Comparison of ENCODE assay signal across 8 mouse cellular contexts in the genomic region with DNA sequence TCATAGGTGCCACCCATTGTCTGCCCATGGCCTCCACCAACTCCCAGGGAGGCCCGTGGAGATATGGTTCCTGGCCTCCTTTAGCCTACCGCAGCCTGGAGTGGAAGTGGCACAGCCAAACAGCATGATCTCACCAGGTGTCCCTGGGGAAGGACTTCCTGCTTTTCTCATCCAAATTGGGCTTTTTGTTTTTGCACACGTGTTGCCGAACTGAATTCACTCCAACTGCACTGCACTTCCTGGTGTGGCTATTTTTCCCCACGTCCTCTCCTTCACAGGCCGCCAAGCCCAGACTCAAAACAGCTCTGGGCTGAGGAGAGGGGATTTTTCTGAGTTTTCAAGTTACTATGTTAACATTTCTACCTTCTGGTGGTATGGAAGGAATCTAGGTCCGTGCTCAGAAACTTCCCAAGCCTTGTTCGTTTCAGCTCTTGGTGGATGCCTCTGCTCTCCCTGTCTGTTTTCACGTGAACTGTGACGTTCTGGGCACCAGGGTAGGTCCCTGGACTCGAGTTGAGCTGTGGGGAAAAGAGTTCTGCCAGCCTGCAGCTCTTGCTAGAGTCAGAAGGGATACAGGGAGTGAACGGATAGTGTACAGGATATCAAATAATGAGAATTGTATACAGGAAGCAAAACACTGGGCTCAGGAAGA. TPM values are rescaled to one million over a fixed set of nuclear protein-coding genes. Genes with fewer than 3 reads are reported as not detected.
DNase-seq lines count a peak whose midpoint lies in the region; ATAC-seq lines count a peak whose summit lies in the region.

No protein-coding gene starts in this region.

- H3K36me3 ChIP-seq in forebrain, embryonic 12.5 days (replicated peaks) = no peaks in the 10 kb centered on the region; the same call in 1 of the 2 replicates
- no peaks in the 10 kb centered on the region for H3K36me3 ChIP-seq in forebrain, embryonic 11.5 days (ENCODE audit: control insufficient read depth, insufficient read depth, low read length)
- peaks cover 19% of the 10 kb centered on the region; the same call in 1 of the 2 replicates for H3K36me3 ChIP-seq in embryonic facial prominence, embryonic 13.5 days
- H3K36me3 ChIP-seq in hindbrain, embryonic 11.5 days (ENCODE audit: control insufficient read depth, insufficient read depth, low read length) = no peaks in the 10 kb centered on the region
- H3K36me3 ChIP-seq in limb, embryonic 15.5 days = no peaks in the 10 kb centered on the region

- H3K9me3 ChIP-seq in forebrain, embryonic 12.5 days = no peaks in the 10 kb centered on the region
- no peaks in the 10 kb centered on the region for H3K9me3 ChIP-seq in forebrain, embryonic 11.5 days (ENCODE audit: control insufficient read depth, low read length)
- H3K9me3 ChIP-seq in embryonic facial prominence, embryonic 13.5 days = no peaks in the 10 kb centered on the region
- H3K9me3 ChIP-seq in hindbrain, embryonic 11.5 days (ENCODE audit: control insufficient read depth, low read length) = no peaks in the 10 kb centered on the region
- no peaks in the 10 kb centered on the region for H3K9me3 ChIP-seq in limb, embryonic 15.5 days

- no peak overlapping the region for H3K4me2 ChIP-seq in forebrain, embryonic 12.5 days
- no peak overlapping the region for H3K4me2 ChIP-seq in forebrain, embryonic 11.5 days (ENCODE audit: low read depth, low read length, severe bottlenecking)
- no peak overlapping the region; the same call in 1 of the 2 replicates for H3K4me2 ChIP-seq in embryonic facial prominence, embryonic 13.5 days
- no peak overlapping the region for H3K4me2 ChIP-seq in hindbrain, embryonic 11.5 days (replicated peaks; ENCODE audit: low read depth, low read length)
- H3K4me2 ChIP-seq in limb, embryonic 15.5 days = no peak overlapping the region

- 29% methylated on average over 12 of the region's 12 CpGs for WGBS in forebrain, embryonic 12.5 days
- 32% methylated on average over 12 of the region's 12 CpGs for WGBS in forebrain, embryonic 11.5 days
- 29% methylated on average over 12 of the region's 12 CpGs for WGBS in embryonic facial prominence, embryonic 13.5 days
- 26% methylated on average over 12 of the region's 12 CpGs for WGBS in hindbrain, embryonic 11.5 days
- 26% methylated on average over 12 of the region's 12 CpGs for WGBS in limb, embryonic 15.5 days

- no peak overlapping the region for H3K4me3 ChIP-seq in forebrain, embryonic 12.5 days (replicated peaks)
- no peak overlapping the region for H3K4me3 ChIP-seq in forebrain, embryonic 11.5 days (ENCODE audit: low read depth, low read length)
- H3K4me3 ChIP-seq in embryonic facial prominence, embryonic 13.5 days = no peak overlapping the region
- no peak overlapping the region for H3K4me3 ChIP-seq in hindbrain, embryonic 11.5 days (ENCODE audit: low read depth, low read length)
- H3K4me3 ChIP-seq in limb, embryonic 15.5 days = no peak overlapping the region

- DNase-seq in forebrain, embryonic 11.5 days (ENCODE audit: low spot score) = no peak
- DNase-seq in hindbrain, embryonic 11.5 days (ENCODE audit: low spot score) = no peak
- no peak for DNase-seq in c-Kit-positive CD71-positive TER-119-positive erythroid progenitor cells, embryonic 14.5 days (ENCODE audit: low spot score)
- DNase-seq in layer of hippocampus, adult 8-10 months (ENCODE audit: low spot score in 2 of 2) = no peak
- DNase-seq in cerebellum, adult 11 months = no peak

- ATAC-seq in forebrain, embryonic 12.5 days (ENCODE audit: low FRiP score) = no peak
- no peak for ATAC-seq in forebrain, embryonic 11.5 days (replicated peaks; ENCODE audit: low FRiP score)
- ATAC-seq in embryonic facial prominence, embryonic 13.5 days (ENCODE audit: insufficient number of reproducible peaks, insufficient read depth, low FRiP score, low TSS enrichment, low read depth) = no peak
- ATAC-seq in hindbrain, embryonic 11.5 days (ENCODE audit: low FRiP score) = 0 out of 2 replicates have a peak, but pooled peaks have one; percentile 30
- no peak for ATAC-seq in limb, embryonic 15.5 days (ENCODE audit: insufficient number of reproducible peaks, low FRiP score, low TSS enrichment, low read depth)

- no peaks in the 10 kb centered on the region for H3K27me3 ChIP-seq in forebrain, embryonic 12.5 days
- no peaks in the 10 kb centered on the region for H3K27me3 ChIP-seq in forebrain, embryonic 11.5 days (ENCODE audit: control insufficient read depth, insufficient read depth, low read length)
- no peaks in the 10 kb centered on the region for H3K27me3 ChIP-seq in embryonic facial prominence, embryonic 13.5 days
- H3K27me3 ChIP-seq in hindbrain, embryonic 11.5 days (ENCODE audit: control insufficient read depth, insufficient read depth, low read length) = no peaks in the 10 kb centered on the region
- no peaks in the 10 kb centered on the region for H3K27me3 ChIP-seq in limb, embryonic 15.5 days

- peak overlapping the region; percentile 68; the same call in 1 of the 2 replicates for H3K27ac ChIP-seq in forebrain, embryonic 12.5 days
- no peak overlapping the region; the same call in 1 of the 2 replicates for H3K27ac ChIP-seq in forebrain, embryonic 11.5 days (ENCODE audit: low read depth, low read length)
- H3K27ac ChIP-seq in embryonic facial prominence, embryonic 13.5 days = peak overlapping the region; percentile 83
- H3K27ac ChIP-seq in hindbrain, embryonic 11.5 days (ENCODE audit: low read depth, low read length) = 0 out of 2 replicates have a peak overlapping the region, but pooled peaks have one; percentile 24
- H3K27ac ChIP-seq in limb, embryonic 15.5 days = peak overlapping the region; percentile 90

- no peak overlapping the region for H3K9ac ChIP-seq in forebrain, embryonic 12.5 days
- H3K9ac ChIP-seq in forebrain, embryonic 11.5 days (ENCODE audit: low read length) = no peak overlapping the region
- peak overlapping the region; percentile 44; the same call in 1 of the 2 replicates for H3K9ac ChIP-seq in embryonic facial prominence, embryonic 13.5 days
- H3K9ac ChIP-seq in hindbrain, embryonic 11.5 days (ENCODE audit: low read depth, low read length) = no peak overlapping the region
- no peak overlapping the region for H3K9ac ChIP-seq in limb, embryonic 15.5 days

- peaks cover 29% of the 10 kb centered on the region for H3K4me1 ChIP-seq in forebrain, embryonic 12.5 days
- H3K4me1 ChIP-seq in forebrain, embryonic 11.5 days (replicated peaks; ENCODE audit: control insufficient read depth, insufficient read depth, low read length) = no peaks in the 10 kb centered on the region
- peaks cover 64% of the 10 kb centered on the region for H3K4me1 ChIP-seq in embryonic facial prominence, embryonic 13.5 days
- peaks cover 3% of the 10 kb centered on the region; the same call in 1 of the 2 replicates for H3K4me1 ChIP-seq in hindbrain, embryonic 11.5 days (replicated peaks; ENCODE audit: control insufficient read depth, insufficient read depth, low read length)
- H3K4me1 ChIP-seq in limb, embryonic 15.5 days = peaks cover 61% of the 10 kb centered on the region

RNA-seq across cellular contexts. Expression of gene Adam19, which starts 13.1 kb away (rescaled TPM):
- polyA plus RNA-seq in forebrain, embryonic 12.5 days (2016; fragmentation: Nextera tagmentation; extraction: Ambion mirVana) = 9.7 and 10.2 TPM in 2 replicates
- polyA plus RNA-seq in forebrain, embryonic 11.5 days (2014; fragmentation: Nextera tagmentation; extraction: Ambion mirVana) = 7.9 and 8.3 TPM in 2 replicates
- 9.7 and 10.0 TPM in 2 replicates for polyA plus RNA-seq in embryonic facial prominence, embryonic 13.5 days (2015; fragmentation: Nextera tagmentation; extraction: Ambion mirVana)
- 9.4 and 9.6 TPM in 2 replicates for polyA plus RNA-seq in hindbrain, embryonic 11.5 days (2014; fragmentation: Nextera tagmentation; extraction: Ambion mirVana)
- polyA plus RNA-seq in limb, embryonic 15.5 days (2015; fragmentation: Nextera tagmentation; extraction: Ambion mirVana) = 12.1 and 12.2 TPM in 2 replicates
- 10 to 100 TPM; 10.1 to 14.1 (median 11.2) TPM for total RNA-seq in layer of hippocampus, adult 8-10 months (2022)

RNA-seq across cellular contexts. Expression of gene Gm12166, which starts 16.8 kb away (rescaled TPM):
- 3.1 and 3.2 TPM in 2 replicates for polyA plus RNA-seq in forebrain, embryonic 12.5 days (2016; fragmentation: Nextera tagmentation; extraction: Ambion mirVana)
- 1.9 and 3.4 TPM in 2 replicates for polyA plus RNA-seq in forebrain, embryonic 11.5 days (2014; fragmentation: Nextera tagmentation; extraction: Ambion mirVana)
- polyA plus RNA-seq in embryonic facial prominence, embryonic 13.5 days (2015; fragmentation: Nextera tagmentation; extraction: Ambion mirVana) = 3.1 and 5.8 TPM in 2 replicates
- polyA plus RNA-seq in hindbrain, embryonic 11.5 days (2014; fragmentation: Nextera tagmentation; extraction: Ambion mirVana) = 2.7 and 4.1 TPM in 2 replicates
- 2.8 and 3.3 TPM in 2 replicates for polyA plus RNA-seq in limb, embryonic 15.5 days (2015; fragmentation: Nextera tagmentation; extraction: Ambion mirVana)
- 1 to 10 TPM in 3 of 4 experiments, not detected in 1; 1.7 to 4.3 (median 3.3) TPM for total RNA-seq in layer of hippocampus, adult 8-10 months (2022)
